Mouse (Mus musculus) 3T3-L1 (cell line): ENCODE measurements at regions not wholly inside any gene's neighbourhood (a gene's known extent, or its start where the extent isn't known, plus 50 kb on each side); places are given as distances from the start of the nearest gene placed in this dataset.

Source experiments
- DNase-seq: peaks from one replicate; pipeline ENCODE4 v3.0.0-alpha.2; 2015; ENCODE audit warnings: low read depth, low spot score

- DNase-seq: peak; percentile 93
Measured at GRCm38 (mm10) chr10:117516510-117516909, 112.8 kb upstream of the Cpm start.

DNA sequence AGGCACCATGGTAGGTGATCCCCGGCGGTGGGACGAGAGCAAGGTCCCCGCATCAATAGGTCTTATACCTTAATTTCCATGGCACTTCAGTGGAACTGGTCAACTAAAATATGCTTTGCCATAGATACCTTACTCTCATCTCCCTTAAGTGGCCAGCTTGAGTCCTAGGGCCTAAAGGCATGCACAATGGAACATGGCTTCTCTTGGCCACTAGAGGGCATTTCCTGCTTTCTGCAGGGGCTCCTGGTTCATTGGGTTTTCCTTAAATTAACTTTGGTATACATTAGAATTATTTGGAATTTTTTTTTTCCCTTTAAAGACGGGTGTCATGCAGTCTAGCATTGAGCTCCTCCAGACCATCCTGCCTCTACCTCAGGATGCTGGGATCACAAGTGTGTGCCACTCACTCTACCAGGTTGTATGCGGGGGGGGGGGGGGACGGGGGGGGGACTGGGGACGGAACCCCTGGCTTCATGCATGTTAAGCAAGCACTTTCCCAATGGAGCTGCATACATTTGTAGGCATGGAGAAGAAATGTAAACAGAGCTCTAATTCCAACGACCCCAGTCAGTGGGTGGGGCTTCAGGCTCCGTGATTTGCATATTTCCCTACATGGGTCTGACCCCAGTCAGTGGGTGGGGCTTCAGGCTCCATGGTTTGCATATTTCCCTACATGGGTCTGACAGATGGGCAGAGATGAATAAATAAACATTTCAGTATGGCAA is 113.4 kb upstream of the Cpm start:
- no peak for DNase-seq

GRCm38 (mm10) chr10:117515039-117515438 is 114.3 kb upstream of the Cpm start:
- peak; percentile 93 for DNase-seq

DNA sequence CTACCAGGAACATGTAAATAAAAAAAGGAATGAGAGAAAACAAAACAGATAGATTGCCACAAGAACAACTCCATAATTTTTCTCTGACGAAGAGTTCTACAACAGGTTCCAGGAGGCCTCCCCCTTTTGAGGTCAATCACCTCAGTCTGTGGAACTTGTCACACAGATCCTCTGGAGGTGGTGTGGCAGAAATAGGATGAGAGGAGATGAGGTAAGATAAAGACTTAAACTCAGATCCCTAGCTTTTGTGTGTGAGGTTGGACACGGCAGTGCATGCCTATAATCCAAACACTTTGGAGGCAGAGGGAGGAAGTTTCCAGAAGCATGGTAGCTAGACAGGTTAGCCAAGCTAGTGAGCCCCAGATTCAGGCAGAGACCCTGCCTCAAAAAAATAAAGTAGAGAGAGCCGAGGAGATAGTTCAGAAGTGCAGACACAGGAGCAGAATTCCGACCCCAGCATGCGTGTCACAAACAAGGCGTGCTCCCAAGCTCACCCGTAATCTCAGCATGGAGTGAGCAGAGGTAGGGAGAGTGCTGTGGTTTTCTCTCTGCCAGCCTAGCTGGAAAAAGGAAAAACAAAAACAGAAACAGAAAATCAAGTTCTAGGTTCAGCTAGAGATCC is 115.3 kb upstream of the Cpm start:
- peak; percentile 89 for DNase-seq

DNA sequence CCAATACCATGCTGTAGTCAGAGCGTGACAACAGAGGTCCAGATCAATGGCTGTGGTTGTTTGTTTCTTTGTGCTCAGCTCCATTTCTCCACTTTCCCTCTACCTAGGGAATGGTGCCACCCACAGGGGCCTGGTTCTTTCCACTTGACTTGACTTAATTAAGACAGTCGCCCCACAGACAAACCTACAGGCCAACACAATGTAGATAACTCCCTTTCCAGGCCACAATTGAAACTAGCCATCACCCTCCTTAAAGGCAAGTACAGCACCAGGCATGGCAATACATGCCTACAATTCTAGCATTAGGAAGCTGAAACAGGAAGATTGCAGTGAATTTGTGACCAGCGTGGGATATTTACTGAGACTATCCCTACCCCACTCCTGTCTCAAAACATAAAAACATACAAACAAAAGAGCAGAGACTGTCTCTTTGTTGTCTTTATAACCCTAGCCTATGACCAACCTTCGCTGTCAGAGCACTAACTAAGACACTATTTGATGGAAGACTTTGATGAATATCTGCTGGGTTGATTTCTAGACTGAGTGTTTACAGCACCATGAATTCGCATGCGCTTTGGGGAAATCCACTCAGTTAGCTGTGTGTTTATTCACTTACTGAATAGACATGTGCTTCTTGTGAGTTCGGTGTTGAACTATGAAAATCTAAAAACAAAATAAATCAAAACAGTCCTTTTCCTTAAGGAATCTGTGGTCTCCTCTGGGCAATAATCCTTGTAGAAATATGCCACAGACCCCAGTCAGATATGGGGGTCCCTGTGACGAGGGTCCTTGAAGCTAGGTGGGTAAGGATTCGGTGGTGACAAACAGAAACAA is 116.7 kb upstream of the Cpm start:
- peak; percentile 93 for DNase-seq

DNA sequence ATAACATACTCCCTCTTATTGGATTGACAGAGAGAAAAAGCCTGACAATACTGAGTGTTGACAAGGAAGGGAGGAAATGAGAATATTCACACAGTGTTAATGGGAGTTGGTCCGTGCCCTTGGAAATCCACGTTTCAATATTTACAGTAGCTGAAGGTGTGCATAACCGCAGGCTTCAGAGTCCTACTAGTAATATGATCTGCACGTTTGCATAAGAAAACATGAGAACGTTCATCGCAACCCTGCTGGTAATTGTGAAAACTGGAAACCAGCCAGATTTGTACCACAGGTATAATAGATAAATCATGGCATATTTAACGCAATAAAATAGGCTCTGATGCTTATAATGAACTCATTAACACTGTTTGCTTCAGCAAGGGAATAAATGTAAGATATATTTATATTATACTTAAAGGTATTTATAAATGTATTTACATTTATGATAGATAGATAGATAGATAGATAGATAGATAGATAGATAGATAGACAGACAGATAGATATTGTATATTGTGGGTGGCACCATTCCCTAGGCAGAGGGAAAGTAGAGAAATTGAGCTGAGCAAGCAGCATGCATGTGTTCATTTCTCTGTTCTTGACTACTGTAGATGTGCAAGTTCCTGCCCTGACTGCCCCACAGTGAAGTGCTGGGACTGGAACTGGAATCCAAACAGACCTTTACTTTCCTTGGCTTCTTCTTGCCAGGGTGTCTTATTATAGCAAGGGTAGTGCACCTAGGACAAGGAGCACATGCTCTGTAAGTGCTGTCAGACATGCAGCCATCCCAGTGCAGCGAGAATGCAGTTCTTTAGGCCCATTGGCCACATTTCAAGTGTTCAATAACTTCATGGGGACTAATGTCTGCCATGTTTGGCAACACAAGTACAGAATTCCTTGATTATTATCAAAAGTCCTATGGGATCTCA is 117.6 kb upstream of the Cpm start:
- peak; percentile 94 for DNase-seq

DNA sequence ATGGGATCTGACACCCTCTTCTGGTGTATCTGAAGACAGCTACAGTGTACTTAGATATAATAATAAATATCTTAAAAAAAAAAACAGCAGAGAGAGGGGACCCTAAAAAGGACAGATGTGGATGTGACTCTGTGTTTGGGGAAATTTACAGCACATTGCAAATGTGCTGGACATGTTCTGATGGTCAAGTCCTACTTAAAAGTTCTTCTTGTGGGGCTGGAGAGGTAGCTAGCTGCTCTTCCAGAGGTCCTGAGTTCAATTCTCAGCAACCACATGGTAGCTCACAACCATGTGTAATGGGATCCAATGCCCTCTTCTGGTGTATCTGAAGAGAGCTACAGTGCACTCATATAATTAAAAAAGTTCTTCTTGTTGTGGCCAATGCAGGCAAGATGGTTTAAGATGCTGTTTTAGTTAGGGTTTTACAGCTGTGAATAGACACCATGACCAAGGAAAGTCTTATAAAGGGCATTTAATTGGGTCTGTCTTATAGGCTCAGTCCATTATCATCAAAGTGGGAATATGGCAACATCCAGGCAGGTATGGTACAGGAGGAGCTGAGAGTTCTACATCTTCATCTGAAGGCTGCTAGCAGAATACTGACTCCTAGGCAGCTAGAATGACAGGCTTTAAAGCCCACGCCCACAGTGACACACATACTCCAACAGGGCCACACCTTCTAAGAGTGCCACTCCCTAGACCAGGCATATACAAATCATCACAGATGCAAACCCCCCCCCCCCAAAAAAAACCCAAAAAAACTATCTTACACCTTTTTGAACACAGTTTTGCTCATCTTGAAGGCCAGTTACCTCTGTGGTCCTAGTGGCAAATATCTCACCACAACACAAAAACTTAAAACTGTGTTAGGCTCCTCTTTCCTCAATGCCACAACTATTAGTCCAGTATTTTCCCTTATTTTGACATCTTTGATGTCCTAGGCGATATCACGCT is 118.5 kb upstream of the Cpm start:
- peak; percentile 92 for DNase-seq

GRCm38 (mm10) chr10:117510224-117510486 is 119.1 kb upstream of the Cpm start:
- no peak for DNase-seq

GRCm38 (mm10) chr10:117509431-117510223 is 119.7 kb upstream of the Cpm start:
- peak; percentile 93 for DNase-seq

DNA sequence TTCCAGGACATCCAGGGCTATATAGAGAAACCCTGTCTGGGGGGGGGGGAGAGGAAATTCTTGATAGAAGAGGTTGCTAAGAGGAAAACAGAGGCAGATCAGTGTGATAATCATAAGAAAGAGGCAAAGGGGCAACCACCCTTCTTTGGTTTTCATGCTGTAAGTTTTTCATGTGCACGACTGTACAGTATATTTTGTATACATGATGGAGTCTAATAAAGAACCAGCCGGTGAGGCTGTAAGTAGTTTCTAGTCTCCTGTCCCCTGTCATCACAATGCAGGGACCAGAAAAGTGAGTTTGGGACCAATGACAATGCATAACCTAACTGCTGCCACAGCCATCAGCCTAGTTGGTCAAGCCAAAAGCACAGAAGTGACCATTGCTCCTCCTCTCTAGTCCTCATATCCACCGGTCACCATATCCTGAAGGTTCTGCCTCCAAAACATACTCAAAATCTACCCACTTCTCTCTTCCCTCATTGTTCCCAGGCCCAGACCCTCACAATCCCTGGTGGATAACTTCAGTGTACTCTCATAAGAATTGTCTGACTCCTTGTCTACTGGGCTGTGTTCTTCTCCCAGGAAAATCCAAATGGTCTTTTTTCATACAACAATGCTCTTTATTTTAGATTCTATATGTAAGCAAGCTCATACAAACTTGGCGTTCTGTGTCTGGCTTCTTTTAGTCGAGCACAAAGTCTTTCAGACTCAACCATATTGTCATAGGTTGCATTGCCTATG is 122.9 kb upstream of the Cpm start:
- peak; percentile 93 for DNase-seq

- DNase-seq: peak; percentile 92
Measured at GRCm38 (mm10) chr10:117505529-117505928, 123.8 kb upstream of the Cpm start.

GRCm38 (mm10) chr10:117505057-117505456 is 124.2 kb upstream of the Cpm start:
- peak; percentile 93 for DNase-seq

DNA sequence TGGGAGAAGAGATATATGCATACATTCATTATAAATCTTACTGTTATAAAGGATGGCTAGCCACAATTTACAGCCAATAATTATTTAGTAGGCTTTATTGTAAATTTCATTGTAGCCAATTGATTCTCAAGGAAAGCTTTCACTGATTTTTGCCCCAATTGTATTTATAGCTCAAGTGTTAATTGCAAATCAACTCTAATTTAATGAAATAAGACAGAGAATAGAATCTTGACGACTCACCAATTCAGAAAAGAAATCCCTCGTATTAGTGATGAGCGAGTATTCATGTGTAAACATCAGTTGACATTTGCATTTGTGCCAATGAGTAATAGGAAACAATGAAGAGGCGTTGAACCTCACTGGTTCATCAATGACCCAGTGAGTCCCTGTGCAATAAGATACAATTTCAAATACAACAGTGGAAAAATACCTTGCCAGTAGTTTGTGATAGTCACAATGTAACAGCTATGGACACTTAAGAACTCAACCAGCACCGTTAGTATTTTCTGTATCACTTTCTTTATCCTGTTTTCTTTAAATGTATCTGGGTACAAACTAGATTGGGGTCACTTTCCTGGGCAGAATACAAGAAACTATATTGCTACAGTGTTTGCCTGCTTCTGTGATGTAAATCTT is 124.6 kb upstream of the Cpsf6 start:
- DNase-seq: peak; percentile 93

GRCm38 (mm10) chr10:117503222-117504184 is 123.7 kb upstream of the Cpsf6 start:
- DNase-seq: peak; percentile 93

GRCm38 (mm10) chr10:117502731-117503130 is 122.9 kb upstream of the Cpsf6 start:
- peak; percentile 92 for DNase-seq

- DNase-seq: peak; percentile 93
Measured at GRCm38 (mm10) chr10:117502135-117502534, 122.3 kb upstream of the Cpsf6 start.

DNA sequence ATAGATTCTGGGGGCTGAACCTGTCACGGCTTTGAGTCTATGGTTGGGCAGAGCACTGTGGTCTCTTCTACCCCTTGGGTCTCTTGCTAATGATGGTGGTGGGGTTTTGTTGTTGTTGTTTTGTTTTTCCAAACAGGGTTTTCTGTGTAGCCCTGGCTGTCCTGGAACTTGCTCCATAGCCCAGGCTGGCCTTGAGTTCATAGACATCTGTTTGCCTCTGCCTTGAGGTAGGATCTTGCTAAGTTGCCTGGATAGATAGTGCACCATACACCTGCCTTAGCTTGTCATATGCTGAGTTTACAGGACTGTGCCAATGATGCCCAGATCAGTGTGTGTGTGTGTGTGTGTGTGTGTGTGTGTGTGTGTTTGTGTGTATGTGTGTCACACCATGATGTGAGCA is 121.6 kb upstream of the Cpsf6 start:
- DNase-seq: peak; percentile 92
